Mouse (Mus musculus): ENCODE results near the gene Prpsap1. TPM values are rescaled to one million over a fixed set of nuclear protein-coding genes. Genes with fewer than 3 reads are reported as not detected.

The Prpsap1 gene
- polyA plus RNA-seq, 1 experiment from 2014 or later = 177 TPM

- 68% methylated on average over 4 of the region's 4 CpGs for WGBS
These were observed 57.2 kb downstream of the Prpsap1 start for GRCm38 (mm10) chr11:116436725-116437331.

GRCm38 (mm10) chr11:116435992-116436724, 57.8 kb downstream of the Prpsap1 start:
- H3K9me3 ChIP-seq = no peaks in the 10 kb centered on the region
- peak overlapping the region; percentile 77 for H3K4me2 ChIP-seq
- H3K4me1 ChIP-seq (replicated peaks) = peaks cover 37% of the 10 kb centered on the region
- no peaks in the 10 kb centered on the region for H3K27me3 ChIP-seq
- peak overlapping the region; percentile 94 for H3K4me3 ChIP-seq
- no peak overlapping the region for H3K27ac ChIP-seq (replicated peaks)
- 55% methylated on average over 5 of the region's 5 CpGs for WGBS
- ATAC-seq (ENCODE audit: low read depth) = no peak
- H3K36me3 ChIP-seq = peaks cover 24% of the 10 kb centered on the region
- peak overlapping the region; percentile 97 for H3K9ac ChIP-seq

More at GRCm38 (mm10) chr11:116436725-116437331, 57.2 kb downstream of the Prpsap1 start:
- Histone ChIP-seq H3K27ac (replicated peaks) (peak overlapping the region; percentile 38), H3K4me2 (peak overlapping the region; percentile 77), H3K4me3 (peak overlapping the region; percentile 94), H3K36me3 (peaks cover 24% of the 10 kb centered on the region), H3K9me3 (no peaks in the 10 kb centered on the region), H3K27me3 (no peaks in the 10 kb centered on the region), H3K4me1 (replicated peaks) (peaks cover 42% of the 10 kb centered on the region), H3K9ac (peak overlapping the region; percentile 97)
- ATAC-seq (ENCODE audit: low read depth) = no peak

- peaks cover 24% of the 10 kb centered on the region for H3K36me3 ChIP-seq
- ATAC-seq (ENCODE audit: low read depth) = no peak; the same call in 1 of the 2 replicates
These were observed 58.8 kb downstream of the Prpsap1 start for GRCm38 (mm10) chr11:116434967-116435752.

GRCm38 (mm10) chr11:116434287-116434966, 59.6 kb downstream of the Prpsap1 start:
- no peaks in the 10 kb centered on the region for H3K9me3 ChIP-seq
- peaks cover 19% of the 10 kb centered on the region for H3K36me3 ChIP-seq
- peak overlapping the region; percentile 97 for H3K9ac ChIP-seq
- peak overlapping the region; percentile 94 for H3K4me3 ChIP-seq
- H3K27ac ChIP-seq (replicated peaks) = peak overlapping the region; percentile 96
- no peaks in the 10 kb centered on the region for H3K27me3 ChIP-seq
- peak overlapping the region; percentile 77 for H3K4me2 ChIP-seq
- peak; percentile 41 for ATAC-seq (ENCODE audit: low read depth)
- WGBS = 1% methylated on average over 54 of the region's 67 CpGs
- peaks cover 33% of the 10 kb centered on the region for H3K4me1 ChIP-seq (replicated peaks)

More at GRCm38 (mm10) chr11:116434967-116435752, 58.8 kb downstream of the Prpsap1 start:
- Histone ChIP-seq H3K27ac (replicated peaks) (peak overlapping the region; percentile 96), H3K4me3 (peak overlapping the region; percentile 94), H3K4me1 (replicated peaks) (peaks cover 33% of the 10 kb centered on the region), H3K9me3 (no peaks in the 10 kb centered on the region), H3K4me2 (peak overlapping the region; percentile 77), H3K9ac (peak overlapping the region; percentile 97), H3K27me3 (no peaks in the 10 kb centered on the region)
- 51% methylated on average over 12 of the region's 12 CpGs for WGBS

GRCm38 (mm10) chr11:116433356-116434286, 60.4 kb downstream of the Prpsap1 start, which contains the start of gene Ubald2:
Gene Ubald2 (plus strand): TSS chr11:116434094.
- H3K9ac ChIP-seq = peak within 1 kb of the TSS; percentile 97
- peak; percentile 98 for ATAC-seq (ENCODE audit: low read depth)
- no peaks in the 10 kb centered on the region for H3K27me3 ChIP-seq
- peaks cover 33% of the 10 kb centered on the region for H3K4me1 ChIP-seq (replicated peaks)
- peak within 1 kb of the TSS; percentile 96 for H3K27ac ChIP-seq (replicated peaks)
- H3K4me2 ChIP-seq = peak within 1 kb of the TSS; percentile 77
- peak within 1 kb of the TSS; percentile 94 for H3K4me3 ChIP-seq
- peaks cover 13% of the 10 kb centered on the region for H3K36me3 ChIP-seq
- no peaks in the 10 kb centered on the region for H3K9me3 ChIP-seq
- WGBS = 2% methylated on average over 59 of the region's 66 CpGs

- no peak for ATAC-seq (ENCODE audit: low read depth)
- H3K4me2 ChIP-seq = no peak overlapping the region
- H3K36me3 ChIP-seq = peaks cover 13% of the 10 kb centered on the region
- peaks cover 33% of the 10 kb centered on the region for H3K4me1 ChIP-seq (replicated peaks)
- H3K9ac ChIP-seq = no peak overlapping the region
- no peaks in the 10 kb centered on the region for H3K9me3 ChIP-seq
- 74% methylated on average over 8 of the region's 8 CpGs for WGBS
- no peak overlapping the region for H3K27ac ChIP-seq (replicated peaks)
- H3K27me3 ChIP-seq = no peaks in the 10 kb centered on the region
- no peak overlapping the region for H3K4me3 ChIP-seq
These were observed 61.2 kb downstream of the Prpsap1 start for GRCm38 (mm10) chr11:116432593-116433355.

- Histone ChIP-seq H3K4me2 (no peak overlapping the region), H3K27ac (replicated peaks) (no peak overlapping the region), H3K4me1 (replicated peaks) (peaks cover 26% of the 10 kb centered on the region), H3K4me3 (no peak overlapping the region), H3K27me3 (no peaks in the 10 kb centered on the region), H3K9me3 (no peaks in the 10 kb centered on the region), H3K9ac (no peak overlapping the region), H3K36me3 (peaks cover 6% of the 10 kb centered on the region)
- WGBS = 76% methylated on average over 6 of the region's 6 CpGs
- no peak for ATAC-seq (ENCODE audit: low read depth)
These were observed 61.9 kb downstream of the Prpsap1 start for GRCm38 (mm10) chr11:116432127-116432526.

GRCm38 (mm10) chr11:116431428-116432077, 62.4 kb downstream of the Prpsap1 start:
- Histone ChIP-seq H3K4me2 (no peak overlapping the region), H3K27ac (replicated peaks) (no peak overlapping the region), H3K4me3 (no peak overlapping the region), H3K36me3 (peaks cover under 1% of the 10 kb centered on the region; the same call in 1 of the 2 replicates), H3K9me3 (no peaks in the 10 kb centered on the region), H3K9ac (no peak overlapping the region), H3K4me1 (replicated peaks) (peaks cover 20% of the 10 kb centered on the region), H3K27me3 (no peaks in the 10 kb centered on the region)
- ATAC-seq (ENCODE audit: low read depth) = no peak
- WGBS = 60% methylated on average over 11 of the region's 11 CpGs

- Histone ChIP-seq H3K36me3 (no peaks in the 10 kb centered on the region; the same call in 1 of the 2 replicates), H3K27ac (replicated peaks) (no peak overlapping the region), H3K9ac (no peak overlapping the region), H3K9me3 (no peaks in the 10 kb centered on the region), H3K4me3 (no peak overlapping the region), H3K4me2 (no peak overlapping the region), H3K4me1 (replicated peaks) (peaks cover 14% of the 10 kb centered on the region), H3K27me3 (no peaks in the 10 kb centered on the region)
- ATAC-seq (ENCODE audit: low read depth) = no peak
- WGBS = 49% methylated on average over 22 of the region's 22 CpGs
These were observed 63.1 kb downstream of the Prpsap1 start for GRCm38 (mm10) chr11:116430723-116431427.

All from neural tube, embryonic 13.5 days (tissue).